Mouse (Mus musculus) ES-Bruce4 (cell line): ENCODE data around the gene Pus1. TPM values are rescaled to one million over a fixed set of nuclear protein-coding genes. Genes with fewer than 3 reads are reported as not detected.
"Not testable (repeated sequence)": the region's sequence is repeated elsewhere in the genome, so short reads cannot be mapped to it uniquely, and the experiment has no call there.

Source experiments
- H3K27ac ChIP-seq: 2 replicates; pipeline ENCODE4 v1.5.1; 2012; ENCODE audit warnings: low read length, inconsistent platforms; ENCODE audit not compliant: insufficient read depth
- H3K27me3 ChIP-seq: 2 replicates; pipeline ENCODE4 v1.6.1; 2012; ENCODE audit warnings: mild to moderate bottlenecking, low read length, inconsistent platforms; ENCODE audit not compliant: control insufficient read depth, poor library complexity, insufficient read depth, severe bottlenecking
- H3K36me3 ChIP-seq: 2 replicates; pipeline ENCODE4 v1.6.1; 2012; ENCODE audit warnings: inconsistent platforms, mild to moderate bottlenecking, low read length, moderate library complexity; ENCODE audit not compliant: control insufficient read depth, poor library complexity, insufficient read depth, severe bottlenecking
- H3K4me1 ChIP-seq: one replicate; pipeline ENCODE4 v1.8.1; 2011; ENCODE audit warnings: low read length; ENCODE audit not compliant: control insufficient read depth, insufficient read depth
- H3K4me3 ChIP-seq: 2 replicates; pipeline ENCODE4 v1.5.1; 2011; ENCODE audit warnings: low read depth, mild to moderate bottlenecking, low read length
- H3K9ac ChIP-seq: 2 replicates; pipeline ENCODE4 v1.6.1; 2012; ENCODE audit warnings: low read depth, mild to moderate bottlenecking, inconsistent platforms; ENCODE audit not compliant: poor library complexity, severe bottlenecking
- H3K9me3 ChIP-seq: replicated peaks from 2 replicates; pipeline ENCODE4 v1.6.1; 2012; ENCODE audit warnings: mild to moderate bottlenecking, low read length, inconsistent platforms; ENCODE audit not compliant: control insufficient read depth, poor library complexity, insufficient read depth, severe bottlenecking
- CTCF ChIP-seq: IDR thresholded peaks from one replicate; pipeline ENCODE4 v1.8.1; 2011; ENCODE audit warnings: low read depth, low read length
- EP300 ChIP-seq: IDR thresholded peaks from 2 replicates; pipeline ENCODE4 v1.6.1; 2011; ENCODE audit warnings: low read depth, low read length; ENCODE audit not compliant: insufficient read depth
- POLR2A ChIP-seq: IDR thresholded peaks from one replicate; pipeline ENCODE4 v1.8.1; 2011; ENCODE audit warnings: low read length; ENCODE audit not compliant: insufficient read depth
- polyA plus RNA-seq: library from polyadenylated mRNA; stranded (reverse); fragments of >200 nt; gene quantifications from 2 replicates; pipeline ENCODE4 v1.2.4, GENCODE M21; 2011; ENCODE audit warnings: low read depth; ENCODE audit not compliant: missing spikeins, insufficient read depth, insufficient read length

Pus1 gene
- polyA plus RNA-seq, 1 experiment = 32.4 TPM

GRCm38 (mm10) chr5:110779276-110779997 is 1.0 kb downstream of the Pus1 start:
- H3K4me3 ChIP-seq = peak overlapping the region; percentile 78
- peaks cover 3% of the 10 kb centered on the region for H3K4me1 ChIP-seq
- TF ChIP-seq CTCF (no peak), POLR2A (no peak), EP300 (no peak)
- no peaks in the 10 kb centered on the region for H3K9me3 ChIP-seq
- peaks cover 9% of the 10 kb centered on the region; the same call in 1 of the 2 replicates for H3K36me3 ChIP-seq
- H3K9ac ChIP-seq = peak overlapping the region; percentile 84
- H3K27me3 ChIP-seq = no peaks in the 10 kb centered on the region
- no peak overlapping the region for H3K27ac ChIP-seq

- H3K36me3 ChIP-seq = peaks cover 13% of the 10 kb centered on the region
- no peaks in the 10 kb centered on the region for H3K9me3 ChIP-seq
- H3K9ac ChIP-seq = no peak overlapping the region
- H3K4me3 ChIP-seq = no peak overlapping the region
- no peaks in the 10 kb centered on the region for H3K27me3 ChIP-seq
- H3K4me1 ChIP-seq = peaks cover 3% of the 10 kb centered on the region
- H3K27ac ChIP-seq = no peak overlapping the region
- no peak for TF ChIP-seq POLR2A
- TF ChIP-seq EP300 = no peak
- TF ChIP-seq CTCF = no peak
Observed at GRCm38 (mm10) chr5:110778263-110778662, 2.2 kb downstream of the Pus1 start.

- H3K36me3 ChIP-seq = peaks cover 15% of the 10 kb centered on the region
- H3K27me3 ChIP-seq = no peaks in the 10 kb centered on the region
- no peak overlapping the region for H3K9ac ChIP-seq
- peaks cover 3% of the 10 kb centered on the region for H3K4me1 ChIP-seq
- no peak overlapping the region for H3K27ac ChIP-seq
- TF ChIP-seq POLR2A (no peak), EP300 (no peak), CTCF (no peak)
- H3K4me3 ChIP-seq = no peak overlapping the region
- H3K9me3 ChIP-seq = no peaks in the 10 kb centered on the region
Observed at GRCm38 (mm10) chr5:110776141-110776540, 4.3 kb downstream of the Pus1 start.

GRCm38 (mm10) chr5:110774511-110774910 is 5.9 kb downstream of the Pus1 start:
- no peak overlapping the region for H3K9ac ChIP-seq
- no peak overlapping the region for H3K27ac ChIP-seq
- H3K27me3 ChIP-seq = no peaks in the 10 kb centered on the region
- peaks cover 3% of the 10 kb centered on the region for H3K4me1 ChIP-seq
- H3K36me3 ChIP-seq = peaks cover 15% of the 10 kb centered on the region
- TF ChIP-seq EP300 = no peak
- no peak for TF ChIP-seq POLR2A
- TF ChIP-seq CTCF = no peak
- H3K4me3 ChIP-seq = no peak overlapping the region
- no peaks in the 10 kb centered on the region for H3K9me3 ChIP-seq

- H3K4me1 ChIP-seq, H3K9me3 ChIP-seq, H3K9ac ChIP-seq, H3K4me3 ChIP-seq, H3K27ac ChIP-seq, H3K27me3 ChIP-seq: not testable (repeated sequence)
- H3K36me3 ChIP-seq = peaks cover 15% of the 10 kb centered on the region
Observed at GRCm38 (mm10) chr5:110772945-110773344, 7.5 kb downstream of the Pus1 start.

- Histone ChIP-seq H3K9ac (peak within 1 kb of the TSS; percentile 85), H3K36me3 (peaks cover 15% of the 10 kb centered on the region), H3K4me3 (peak within 1 kb of the TSS; percentile 79), H3K27me3 (no peaks in the 10 kb centered on the region), H3K27ac (peak within 1 kb of the TSS; percentile 73), H3K4me1 (no peaks in the 10 kb centered on the region), H3K9me3 (no peaks in the 10 kb centered on the region)
- peak; percentile 72 for TF ChIP-seq CTCF
- no peak for TF ChIP-seq POLR2A
- TF ChIP-seq EP300 = no peak
Observed at GRCm38 (mm10) chr5:110770448-110771158, 9.9 kb downstream of the Pus1 start, which contains the start of gene Ep400. Gene Ep400 (minus strand): TSS chr5:110770717.
